Mouse (Mus musculus) thymus, adult 2 months (tissue): Measurements from ENCODE around the gene Opn1sw.

Experiments used
- CTCF ChIP-seq: fragments of 200-500 bp; IDR thresholded peaks from 2 replicates; pipeline ENCODE4 v1.5.1; 2012; ENCODE audit warnings: mild to moderate bottlenecking, control low read depth, low read length, moderate library complexity, borderline replicate concordance; ENCODE audit not compliant: control insufficient read depth, poor library complexity, insufficient read depth; ENCODE audit errors: extremely low read depth
- POLR2A ChIP-seq: fragments of 200-500 bp; IDR thresholded peaks from 2 replicates; pipeline ENCODE4 v1.6.1; 2012; ENCODE audit warnings: mild to moderate bottlenecking, low read length, control low read depth, moderate library complexity; ENCODE audit not compliant: control insufficient read depth, poor library complexity, insufficient read depth; ENCODE audit errors: extremely low read depth

DNA sequence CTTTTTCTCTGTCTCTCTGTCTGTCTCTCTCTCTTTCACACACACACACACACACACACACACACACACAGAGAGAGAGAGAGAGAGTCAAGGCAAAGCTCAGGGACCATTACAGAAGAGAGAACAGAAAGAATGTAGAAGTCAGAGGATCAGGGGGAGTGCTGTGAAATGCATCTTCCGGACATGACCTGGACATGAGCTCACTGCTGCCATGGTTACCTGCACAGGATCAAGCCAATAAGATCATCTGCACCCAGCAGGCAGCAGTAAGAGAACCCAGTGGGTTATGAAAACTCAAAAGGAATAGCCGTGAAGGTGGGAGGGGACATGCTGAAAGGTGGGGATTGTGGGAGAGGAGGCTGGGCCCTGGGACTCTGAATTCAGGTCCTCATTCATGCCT lies 5.8 kb downstream of the Opn1sw start:
- TF ChIP-seq CTCF (no peak), POLR2A (no peak)
